Mouse (Mus musculus) ES-Bruce4 (cell line): ENCODE data around the gene Psmb11.

ENCODE experiments used
- EP300 ChIP-seq: IDR thresholded peaks from 2 replicates; pipeline ENCODE4 v1.6.1; 2011; ENCODE audit warnings: low read depth, low read length; ENCODE audit not compliant: insufficient read depth
- POLR2A ChIP-seq: IDR thresholded peaks from one replicate; pipeline ENCODE4 v1.8.1; 2011; ENCODE audit warnings: low read length; ENCODE audit not compliant: insufficient read depth

GRCm38 (mm10) chr14:54652787-54653186 is 31.6 kb downstream of the Psmb11 start:
- TF ChIP-seq POLR2A = no peak
- no peak for TF ChIP-seq EP300
